Mouse (Mus musculus) c-Kit-positive CD71-positive TER-119-negative erythroid progenitor cells, embryonic 14.5 days (primary cell): ENCODE results near the gene Chadl.
A peak's percentile ranks its signal among the peaks of the same experiment; 100 is the strongest.

ENCODE experiments used
- DNase-seq: peaks from one replicate; pipeline ENCODE4 v3.0.0-alpha.2; 2013; ENCODE audit warnings: low read depth

Chadl gene

GRCm38 (mm10) chr15:81700601-81701000 is 3.5 kb upstream of the Chadl start:
- DNase-seq = no peak

- DNase-seq = no peak
Observed at GRCm38 (mm10) chr15:81700161-81700560, 3.1 kb upstream of the Chadl start.

GRCm38 (mm10) chr15:81698532-81698931 is 1.4 kb upstream of the Chadl start:
- DNase-seq = no peak

- peak; percentile 47 for DNase-seq
Observed at GRCm38 (mm10) chr15:81697847-81698246, 760 bp upstream of the Chadl start.

- no peak for DNase-seq
Observed at GRCm38 (mm10) chr15:81694891-81695290, 2.2 kb downstream of the Chadl start.

- peak; percentile 51 for DNase-seq
Observed at GRCm38 (mm10) chr15:81693967-81694881, 2.9 kb downstream of the Chadl start.

GRCm38 (mm10) chr15:81693366-81693966 is 3.6 kb downstream of the Chadl start:
- no peak for DNase-seq

- DNase-seq = no peak
Observed at GRCm38 (mm10) chr15:81680301-81680805, 16.7 kb downstream of the Chadl start.

- no peak for DNase-seq
Observed at GRCm38 (mm10) chr15:81676637-81677036, 20.4 kb downstream of the Chadl start.

- peak; percentile 25 for DNase-seq
Observed at GRCm38 (mm10) chr15:81670231-81670640, 26.9 kb downstream of the Chadl start.

GRCm38 (mm10) chr15:81666957-81667356 is 30.1 kb downstream of the Chadl start:
- peak; percentile 34 for DNase-seq

GRCm38 (mm10) chr15:81663697-81664561 is 33.2 kb downstream of the Chadl start, which contains the start of gene L3mbtl2:
Gene L3mbtl2, plus strand, starts transcription at chr15:81663889.
- peak; percentile 93 for DNase-seq

- DNase-seq = no peak
Observed at GRCm38 (mm10) chr15:81663281-81663680, 33.8 kb downstream of the Chadl start.

GRCm38 (mm10) chr15:81661701-81662100 is 35.4 kb downstream of the Chadl start:
- DNase-seq = no peak

GRCm38 (mm10) chr15:81650636-81651035 is 46.5 kb downstream of the Chadl start:
- no peak for DNase-seq

- DNase-seq = no peak
Observed at GRCm38 (mm10) chr15:81649516-81650455, 47.3 kb downstream of the Chadl start.
